Mouse (Mus musculus) heart, adult 2 months (tissue): ENCODE data around the gene Gm9747.

Experiments used
- EP300 ChIP-seq: fragments of 200-500 bp; IDR thresholded peaks from 2 replicates; pipeline ENCODE4 v1.6.1; 2011; ENCODE audit warnings: low read depth, low read length, control low read depth; ENCODE audit not compliant: insufficient read depth
- POLR2A ChIP-seq: fragments of 200-500 bp; IDR thresholded peaks from 2 replicates; pipeline ENCODE4 v1.6.1; 2011; ENCODE audit warnings: mild to moderate bottlenecking, low read depth, low read length, control low read depth; ENCODE audit not compliant: insufficient read depth

DNA sequence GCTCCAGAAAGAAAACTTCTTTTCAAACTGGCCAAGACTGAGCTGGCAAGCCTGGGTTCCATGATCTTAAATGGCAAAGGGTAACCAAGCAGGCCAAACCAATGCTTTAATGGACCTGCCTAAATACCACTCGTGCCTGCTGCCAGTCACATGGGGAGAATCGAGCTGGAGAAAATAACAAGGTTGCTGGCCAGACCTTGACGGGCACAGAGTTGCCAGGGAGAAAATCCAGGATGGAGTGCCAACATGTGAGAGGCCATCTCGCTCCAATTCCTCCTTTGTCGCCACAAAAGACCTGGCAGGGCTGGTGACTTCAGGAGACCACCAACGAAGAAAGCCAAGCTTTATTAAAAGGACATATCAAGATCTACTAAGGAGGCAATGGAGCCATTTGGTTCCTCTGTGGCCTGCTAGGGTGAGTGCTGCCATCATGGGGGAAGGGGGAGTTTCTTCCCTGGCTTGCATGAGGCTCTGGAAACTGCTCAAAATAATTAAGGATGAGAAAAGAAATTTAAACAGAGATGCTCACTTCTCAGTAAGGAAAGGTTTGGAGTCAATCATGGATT lies 10.4 kb downstream of the Gm9747 start:
- TF ChIP-seq POLR2A (no peak), EP300 (0 out of 2 replicates have a peak, but pooled peaks have one; percentile 64)
